ENCODE assay signal across 8 mouse cellular contexts in genomic region chr11:72342549-72343237, GRCm38 (mm10). TPM values are rescaled to one million over a fixed set of nuclear protein-coding genes. Genes with fewer than 3 reads are reported as not detected.
DNase-seq lines count a peak whose midpoint lies in the region; ATAC-seq and TF ChIP-seq lines count a peak whose summit lies in the region.

No protein-coding gene starts in this region.

- no peaks in the 10 kb centered on the region for H3K9me3 ChIP-seq in E14TG2a.4 (ENCODE audit: low read length)
- no peaks in the 10 kb centered on the region for H3K9me3 ChIP-seq in heart, embryonic 14.5 days (ENCODE audit: control insufficient read depth, low read length)
- no peaks in the 10 kb centered on the region for H3K9me3 ChIP-seq in kidney, postnatal 0 days (replicated peaks; ENCODE audit: low read length)
- H3K9me3 ChIP-seq in liver, embryonic 11.5 days (ENCODE audit: control insufficient read depth, low read length) = no peaks in the 10 kb centered on the region
- H3K9me3 ChIP-seq in stomach, embryonic 16.5 days (replicated peaks; ENCODE audit: control insufficient read depth, low read length) = no peaks in the 10 kb centered on the region

- H3K27ac ChIP-seq in heart, embryonic 14.5 days (replicated peaks in 1 of 2; ENCODE audit: control insufficient read depth in 1 of 2, insufficient read depth in 1 of 2, low read depth in 2 of 2, low read length in 2 of 2) = no peak overlapping the region
- no peak overlapping the region for H3K27ac ChIP-seq in kidney, postnatal 0 days
- no peak overlapping the region for H3K27ac ChIP-seq in liver, embryonic 11.5 days (ENCODE audit: low read depth, low read length)
- H3K27ac ChIP-seq in stomach, embryonic 16.5 days (ENCODE audit: low read length) = no peak overlapping the region

- peak; percentile 31 for DNase-seq in c-Kit-positive CD71-negative TER-119-negative erythroid progenitor cells, embryonic 14.5 days (ENCODE audit: low read depth)
- peak; percentile 33 for DNase-seq in fat pad, adult 2 months (ENCODE audit: extremely low read depth, low read depth, low spot score)
- DNase-seq in kidney, postnatal 0 days (ENCODE audit: low spot score) = peak; percentile 89
- DNase-seq in liver, embryonic 11.5 days (ENCODE audit: low spot score) = peak; percentile 45

- no peak overlapping the region for H3K9ac ChIP-seq in heart, embryonic 14.5 days (ENCODE audit: low read length)
- no peak overlapping the region for H3K9ac ChIP-seq in kidney, postnatal 0 days (ENCODE audit: low read depth, low read length)
- H3K9ac ChIP-seq in liver, embryonic 11.5 days (ENCODE audit: low read depth, low read length) = no peak overlapping the region
- 0 out of 2 replicates have a peak overlapping the region, but pooled peaks have one; percentile 35 for H3K9ac ChIP-seq in stomach, embryonic 16.5 days (ENCODE audit: low read length)

- H3K27me3 ChIP-seq in E14TG2a.4 (ENCODE audit: insufficient read depth, low read length) (no peaks in the 10 kb centered on the region), myocyte (ENCODE audit: control insufficient read depth, insufficient read depth, insufficient read length) (no peaks in the 10 kb centered on the region)
- no peaks in the 10 kb centered on the region for H3K27me3 ChIP-seq in heart, embryonic 14.5 days (ENCODE audit: control insufficient read depth, insufficient read depth, low read length)
- H3K27me3 ChIP-seq in kidney, postnatal 0 days (ENCODE audit: insufficient read depth, low read length) = no peaks in the 10 kb centered on the region
- H3K27me3 ChIP-seq in liver, embryonic 11.5 days (replicated peaks; ENCODE audit: control insufficient read depth, insufficient read depth, low read length) = no peaks in the 10 kb centered on the region; the same call in 1 of the 2 replicates
- no peaks in the 10 kb centered on the region for H3K27me3 ChIP-seq in stomach, embryonic 16.5 days (ENCODE audit: control insufficient read depth, insufficient read depth, low read length)

- no peak overlapping the region for H3ac ChIP-seq in myocyte (ENCODE audit: control insufficient read depth, insufficient read length)

- H3K36me3 ChIP-seq in E14TG2a.4 (ENCODE audit: insufficient read depth, low read length) (peaks cover 21% of the 10 kb centered on the region; the same call in 1 of the 2 replicates), myocyte (ENCODE audit: control insufficient read depth, insufficient read depth) (no peaks in the 10 kb centered on the region)
- no peaks in the 10 kb centered on the region for H3K36me3 ChIP-seq in heart, embryonic 14.5 days (ENCODE audit: control insufficient read depth, insufficient read depth, low read length)
- no peaks in the 10 kb centered on the region for H3K36me3 ChIP-seq in kidney, postnatal 0 days (ENCODE audit: insufficient read depth, low read length)
- no peaks in the 10 kb centered on the region for H3K36me3 ChIP-seq in liver, embryonic 11.5 days (ENCODE audit: control insufficient read depth, insufficient read depth, low read length)
- no peaks in the 10 kb centered on the region for H3K36me3 ChIP-seq in stomach, embryonic 16.5 days (ENCODE audit: control insufficient read depth, insufficient read depth, low read length)

- H3K4me2 ChIP-seq in heart, embryonic 14.5 days (ENCODE audit: low read length) = 0 out of 2 replicates have a peak overlapping the region, but pooled peaks have one; percentile 3
- no peak overlapping the region for H3K4me2 ChIP-seq in kidney, postnatal 0 days (ENCODE audit: low read length)
- peak overlapping the region; percentile 18 for H3K4me2 ChIP-seq in liver, embryonic 11.5 days
- peak overlapping the region; percentile 37 for H3K4me2 ChIP-seq in myocyte (ENCODE audit: low read depth)
- peak overlapping the region; percentile 21; the same call in 1 of the 2 replicates for H3K4me2 ChIP-seq in stomach, embryonic 16.5 days (ENCODE audit: low read depth, low read length)

- no peak for ATAC-seq in heart, embryonic 14.5 days (ENCODE audit: insufficient number of reproducible peaks, insufficient read depth, low FRiP score, low read depth)
- peak; percentile 68; the same call in 1 of the 2 replicates for ATAC-seq in kidney, postnatal 0 days (replicated peaks; ENCODE audit: low FRiP score, low read depth)
- peak; percentile 77 for ATAC-seq in liver, embryonic 11.5 days (replicated peaks; ENCODE audit: low FRiP score)
- peak; percentile 73; the same call in 1 of the 2 replicates for ATAC-seq in stomach, embryonic 16.5 days (ENCODE audit: insufficient read depth, low FRiP score)

- 12% methylated on average over 7 of the region's 7 CpGs for WGBS in heart, embryonic 14.5 days
- WGBS in kidney, postnatal 0 days = 11% methylated on average over 7 of the region's 7 CpGs
- WGBS in liver, embryonic 11.5 days = 9% methylated on average over 7 of the region's 7 CpGs
- 13% methylated on average over 7 of the region's 7 CpGs for whole genome bisulfite sequencing in stomach, embryonic 16.5 days

- no peak for TF ChIP-seq POLR2A in myocyte (IDR thresholded peaks at IDR 0.05; ENCODE audit: insufficient read length, low read depth)

- peak; percentile 77 for TF ChIP-seq CTCF in E14TG2a.4 (conservative IDR thresholded peaks at IDR 0.05; ENCODE audit: low read length)
- TF ChIP-seq CTCF in kidney, postnatal 0 days (IDR thresholded peaks at IDR 0.05; ENCODE audit: low read depth) = peak; percentile 87

- H3K4me3 ChIP-seq in E14TG2a.4 (replicated peaks; ENCODE audit: low read length) (no peak overlapping the region), myocyte (no peak overlapping the region)
- H3K4me3 ChIP-seq in heart, embryonic 14.5 days (ENCODE audit: control insufficient read depth in 1 of 2, insufficient read depth in 1 of 2, low read depth in 1 of 2, low read length in 2 of 2) = no peak overlapping the region
- no peak overlapping the region for H3K4me3 ChIP-seq in kidney, postnatal 0 days (replicated peaks; ENCODE audit: low read depth, low read length)
- H3K4me3 ChIP-seq in liver, embryonic 11.5 days (ENCODE audit: low read depth, low read length) = no peak overlapping the region
- no peak overlapping the region for H3K4me3 ChIP-seq in stomach, embryonic 16.5 days (replicated peaks; ENCODE audit: low read length)

- H3K4me1 ChIP-seq in E14TG2a.4 (replicated peaks; ENCODE audit: low read depth, low read length) = peaks cover 27% of the 10 kb centered on the region
- no peaks in the 10 kb centered on the region; a peak in 2 of 4 replicates for H3K4me1 ChIP-seq in heart, embryonic 14.5 days (ENCODE audit: control insufficient read depth in 2 of 2, insufficient read depth in 2 of 2, low read length in 2 of 2)
- 0 out of 2 replicates have a peak, but pooled peaks cover 10% of the 10 kb centered on the region for H3K4me1 ChIP-seq in kidney, postnatal 0 days (replicated peaks; ENCODE audit: insufficient read depth, low read length)
- no peaks in the 10 kb centered on the region for H3K4me1 ChIP-seq in liver, embryonic 11.5 days (replicated peaks; ENCODE audit: control insufficient read depth, insufficient read depth, low read length)
- H3K4me1 ChIP-seq in stomach, embryonic 16.5 days (ENCODE audit: control insufficient read depth, insufficient read depth, low read length) = peaks cover 5% of the 10 kb centered on the region; the same call in 1 of the 2 replicates

- no peaks in the 10 kb centered on the region for H3K79me2 ChIP-seq in myocyte (ENCODE audit: control insufficient read depth, insufficient read depth)

TF ChIP-seq in myocyte, 11 proteins besides CTCF, POLR2A, EP300 and RAD21:
- TF ChIP-seq TCF12 (IDR thresholded peaks at IDR 0.05; ENCODE audit: insufficient read depth, poor library complexity, severe bottlenecking) (no peak), MYOD1 (IDR thresholded peaks at IDR 0.05; ENCODE audit: control insufficient read depth in 1 of 3, insufficient read length in 2 of 3, low read depth in 2 of 3) (peak; percentile 71 to 81 (median 80)), MAX (IDR thresholded peaks at IDR 0.05; ENCODE audit: low read depth) (no peak), USF1 (IDR thresholded peaks at IDR 0.05; ENCODE audit: low read depth) (no peak), MYOG (IDR thresholded peaks at IDR 0.05; ENCODE audit: control insufficient read depth in 1 of 3, insufficient read depth in 1 of 3, insufficient read length in 2 of 3, low read depth in 2 of 3) (peak; percentile 52 to 84 (median 76)), POLR2AphosphoS2 (IDR thresholded peaks at IDR 0.05; ENCODE audit: insufficient read length, low read depth) (no peak), SRF (IDR thresholded peaks at IDR 0.05; ENCODE audit: control insufficient read depth, insufficient read length, low read depth) (no peak), E2F4 (IDR thresholded peaks at IDR 0.05; ENCODE audit: insufficient read depth) (no peak), CEBPB (IDR thresholded peaks at IDR 0.05; ENCODE audit: insufficient read depth, poor library complexity, severe bottlenecking) (no peak), TCF3 (IDR thresholded peaks at IDR 0.05; ENCODE audit: insufficient read length, low read depth) (no peak), REST (IDR thresholded peaks at IDR 0.05; ENCODE audit: insufficient read depth, insufficient read length) (no peak)

RNA-seq across cellular contexts. Expression of gene Tekt1, which starts 19.5 kb away (rescaled TPM):
- polyA plus RNA-seq in heart, embryonic 14.5 days (2014; fragmentation: Nextera tagmentation; extraction: Ambion mirVana) = 0.19 and 0.28 TPM in 2 replicates
- 4.6 and 5.1 TPM in 2 replicates for polyA plus RNA-seq in kidney, postnatal 0 days (2015; fragmentation: Nextera tagmentation; extraction: Ambion mirVana)
- 1.1 and 1.3 TPM in 2 replicates for polyA plus RNA-seq in liver, embryonic 11.5 days (2014; fragmentation: Nextera tagmentation; extraction: Ambion mirVana)
- not detected for polyA plus RNA-seq in myocyte (2012; fragmentation: generic; extraction: Trizol)
- polyA plus RNA-seq in stomach, embryonic 16.5 days (2015; fragmentation: Nextera tagmentation; extraction: Ambion mirVana) = 0.18 and 0.59 TPM in 2 replicates

RNA-seq across cellular contexts. Expression of gene Fbxo39, which starts 28.4 kb away (rescaled TPM):
- not detected in 2 replicates for polyA plus RNA-seq in heart, embryonic 14.5 days (2014; fragmentation: Nextera tagmentation; extraction: Ambion mirVana)
- not detected in 2 replicates for polyA plus RNA-seq in kidney, postnatal 0 days (2015; fragmentation: Nextera tagmentation; extraction: Ambion mirVana)
- not detected in 2 replicates for polyA plus RNA-seq in liver, embryonic 11.5 days (2014; fragmentation: Nextera tagmentation; extraction: Ambion mirVana)
- polyA plus RNA-seq in myocyte (2012; fragmentation: generic; extraction: Trizol) = 0.02 TPM
- not detected in 2 replicates for polyA plus RNA-seq in stomach, embryonic 16.5 days (2015; fragmentation: Nextera tagmentation; extraction: Ambion mirVana)

RNA-seq across cellular contexts. Expression of gene Xaf1, which starts 41.3 kb away (rescaled TPM):
- 8.0 and 8.9 TPM in 2 replicates for polyA plus RNA-seq in heart, embryonic 14.5 days (2014; fragmentation: Nextera tagmentation; extraction: Ambion mirVana)
- polyA plus RNA-seq in kidney, postnatal 0 days (2015; fragmentation: Nextera tagmentation; extraction: Ambion mirVana) = 25.0 and 28.3 TPM in 2 replicates
- 2.7 and 2.8 TPM in 2 replicates for polyA plus RNA-seq in liver, embryonic 11.5 days (2014; fragmentation: Nextera tagmentation; extraction: Ambion mirVana)
- 5.9 TPM for polyA plus RNA-seq in myocyte (2012; fragmentation: generic; extraction: Trizol)
- 4.3 and 6.1 TPM in 2 replicates for polyA plus RNA-seq in stomach, embryonic 16.5 days (2015; fragmentation: Nextera tagmentation; extraction: Ambion mirVana)

Comparison
In these comparisons a context has a peak if more than half of its experiments do, and no peak if none do; other contexts are left out.
1. DNase-seq: peak in every context shown above with its lines; median percentile 89 in kidney, postnatal 0 days; 45 in liver, embryonic 11.5 days; 33 in fat pad, adult 2 months; 31 in c-Kit-positive CD71-negative TER-119-negative erythroid progenitor cells, embryonic 14.5 days.